Mouse (Mus musculus) frontal cortex, adult (tissue): ENCODE results near the gene Ube2g1.

ENCODE experiments used
- ATAC-seq: cut with Nextera tagmentation; 2 replicates; pipeline ENCODE4 v1.9.2; 2017; ENCODE audit warnings: mild to moderate bottlenecking, moderate library complexity, mixed read lengths; ENCODE audit not compliant: low TSS enrichment

Ube2g1 gene

DNA sequence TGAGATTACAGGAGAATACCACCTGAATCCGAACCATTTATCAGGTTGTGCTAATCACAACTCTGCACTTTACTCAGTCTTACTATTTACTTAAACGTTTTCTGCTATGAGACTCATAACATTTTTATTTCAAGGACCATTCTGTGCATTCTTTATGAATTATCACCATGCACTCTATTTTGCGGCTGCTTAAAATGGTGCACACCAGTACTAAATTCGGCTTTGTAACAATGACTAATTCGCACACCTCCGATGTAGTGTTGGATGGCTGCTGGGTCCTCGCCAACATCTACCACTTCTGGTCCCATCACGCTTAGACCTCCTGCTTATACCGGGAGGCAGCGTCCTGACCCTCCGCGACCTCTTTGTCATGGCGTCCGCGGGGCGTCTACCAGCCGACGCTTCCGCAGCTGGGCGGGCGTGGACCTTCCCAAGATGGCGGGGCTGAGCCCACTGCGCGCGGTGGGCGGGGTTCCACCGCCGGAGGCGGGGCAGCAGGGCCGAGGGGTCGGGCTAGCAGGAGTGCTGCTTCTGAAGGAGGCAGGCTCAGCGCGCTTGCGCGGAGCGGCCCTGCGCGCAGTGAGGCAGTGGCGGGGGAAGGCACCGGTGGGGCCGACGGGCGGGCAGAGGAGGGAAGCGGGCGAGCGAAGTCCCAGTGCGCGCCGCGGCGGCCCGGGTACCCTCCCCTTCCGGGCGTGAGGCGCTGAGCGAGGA is at the start of gene Ube2g1:
Ube2g1 (plus strand) TSS at position 590 of the 714 bp plus-strand sequence.
- ATAC-seq, result peak; percentile 94

DNA sequence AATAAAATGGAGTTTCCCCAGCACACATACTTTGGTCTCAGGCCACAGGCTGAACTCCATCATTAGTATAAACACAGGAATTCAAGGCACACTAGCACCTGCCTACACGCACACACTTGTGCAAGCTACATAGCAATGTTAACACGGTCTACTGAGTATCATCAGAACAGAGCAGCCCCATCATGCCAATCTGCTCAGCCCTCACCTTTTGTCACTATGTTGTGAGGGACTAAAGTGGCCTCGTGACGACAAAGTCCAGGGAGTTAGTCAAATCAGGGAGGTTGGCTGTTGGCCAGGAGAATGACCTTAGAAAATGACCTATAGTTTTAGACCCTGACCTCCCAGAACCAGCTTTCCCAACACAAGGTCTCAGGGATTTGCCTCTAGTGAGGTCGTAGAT is 48.9 kb upstream of the Ube2g1 start:
- ATAC-seq, result no peak

GRCm38 (mm10) chr11:72560661-72561060 is 46.4 kb upstream of the Ube2g1 start:
- no peak for ATAC-seq

DNA sequence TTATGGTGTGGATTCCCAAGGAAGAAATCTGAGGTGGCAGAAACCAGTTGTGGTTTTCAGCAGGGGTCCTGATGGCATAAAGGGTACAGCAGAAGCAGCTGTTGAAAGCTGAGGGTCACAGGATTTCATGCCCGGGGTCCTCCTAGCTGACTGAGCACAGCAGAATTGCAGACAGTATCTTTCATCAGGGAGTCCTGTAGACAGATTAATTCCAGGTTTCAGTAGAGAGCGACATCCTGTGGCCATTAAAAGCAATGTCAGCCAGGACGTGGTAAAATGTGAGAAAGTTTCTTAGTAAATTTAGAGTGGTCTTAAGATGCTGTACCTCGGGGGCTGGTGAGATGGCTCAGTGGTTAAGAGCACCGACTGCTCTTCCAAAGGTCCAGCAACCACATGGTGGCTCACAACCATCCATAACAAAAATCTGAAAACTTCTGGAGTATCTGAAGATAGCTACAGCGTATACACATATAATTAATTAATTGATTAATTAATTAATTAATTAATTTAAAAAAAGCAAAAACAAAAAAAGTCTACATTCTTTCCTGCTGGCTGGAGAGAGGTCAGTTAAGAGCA is 42.8 kb upstream of the Ube2g1 start:
- 0 out of 2 replicates have a peak, but pooled peaks have one; percentile 19 for ATAC-seq

GRCm38 (mm10) chr11:72566304-72566703 is 40.8 kb upstream of the Ube2g1 start:
- no peak for ATAC-seq

- ATAC-seq, result peak; percentile 86
These were observed 40.2 kb upstream of the Ube2g1 start for GRCm38 (mm10) chr11:72566816-72567338.

DNA sequence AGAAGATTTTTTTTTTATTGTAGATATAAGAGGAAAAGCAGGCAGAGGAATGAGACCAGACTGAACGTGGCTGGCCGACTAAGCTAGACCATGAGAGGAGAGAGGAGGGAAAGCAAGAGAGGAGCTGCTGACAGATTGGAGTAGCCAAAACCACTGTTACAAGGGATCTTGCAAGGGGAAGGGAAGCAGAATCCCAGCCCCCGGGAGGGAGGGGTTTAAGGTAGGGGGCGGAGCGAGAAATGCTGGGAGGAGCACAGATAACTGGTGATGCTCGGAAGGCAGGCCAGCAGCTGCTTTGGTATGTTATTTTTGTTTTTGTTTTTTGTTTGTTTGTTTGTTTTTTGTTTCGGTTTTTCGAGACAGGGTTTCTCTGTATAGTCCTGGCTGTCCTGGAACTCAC is 38.0 kb upstream of the Ube2g1 start:
- no peak for ATAC-seq

DNA sequence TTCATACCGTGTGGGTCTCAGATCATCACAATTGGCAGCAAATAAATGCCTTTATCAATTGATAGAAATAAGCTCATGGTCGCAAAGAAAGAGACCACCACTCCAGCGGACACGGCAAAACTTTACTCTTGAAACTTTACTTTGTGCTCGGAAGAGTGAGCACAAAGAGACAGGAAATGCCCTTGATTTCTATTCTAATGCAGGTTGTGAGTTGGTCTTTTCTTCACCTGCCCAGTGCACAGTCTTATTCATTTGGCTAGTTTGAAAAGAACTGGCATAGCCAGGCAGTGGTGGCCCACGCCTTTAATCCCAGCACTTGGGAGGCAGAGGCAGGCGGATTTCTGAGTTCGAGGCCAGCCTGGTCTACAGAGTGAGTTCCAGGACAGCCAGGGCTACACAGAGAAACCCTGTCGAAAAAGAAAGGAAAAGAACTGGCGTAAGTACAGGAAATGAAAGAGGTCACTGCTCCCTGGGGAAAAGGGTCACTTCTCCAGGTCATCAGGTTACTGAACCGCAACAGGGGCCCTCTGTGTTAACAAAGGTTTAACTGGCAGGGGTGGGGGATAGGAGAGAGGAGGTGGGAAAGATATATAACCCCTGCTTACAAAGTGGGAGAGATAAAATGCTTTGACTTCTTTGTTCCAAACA is 37.3 kb upstream of the Ube2g1 start:
- no peak for ATAC-seq

GRCm38 (mm10) chr11:72570319-72570979 is 36.6 kb upstream of the Ube2g1 start:
- peak; percentile 58 for ATAC-seq

DNA sequence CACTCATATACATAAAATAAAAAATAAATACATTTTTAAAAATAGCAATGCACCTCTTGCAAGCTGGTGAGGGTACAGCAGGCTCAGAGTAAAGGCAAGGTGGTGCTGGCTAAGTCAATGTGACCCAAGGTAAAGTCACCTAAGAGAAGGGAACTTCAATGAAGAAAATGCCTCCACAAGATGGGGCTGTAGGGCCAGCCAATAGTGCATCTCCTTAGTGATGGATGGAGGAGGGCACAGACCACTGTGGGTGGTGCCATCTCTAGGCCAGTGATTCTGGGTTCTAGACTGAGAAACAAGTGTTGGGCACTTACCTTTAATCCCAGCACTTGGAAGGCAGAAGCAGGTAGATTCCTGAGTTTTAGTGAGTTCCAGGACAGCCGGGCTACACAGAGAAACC is 33.3 kb upstream of the Ube2g1 start:
- peak; percentile 35; the same call in 1 of the 2 replicates for ATAC-seq

- no peak for ATAC-seq
These were observed 31.0 kb upstream of the Ube2g1 start for GRCm38 (mm10) chr11:72576111-72576465.

DNA sequence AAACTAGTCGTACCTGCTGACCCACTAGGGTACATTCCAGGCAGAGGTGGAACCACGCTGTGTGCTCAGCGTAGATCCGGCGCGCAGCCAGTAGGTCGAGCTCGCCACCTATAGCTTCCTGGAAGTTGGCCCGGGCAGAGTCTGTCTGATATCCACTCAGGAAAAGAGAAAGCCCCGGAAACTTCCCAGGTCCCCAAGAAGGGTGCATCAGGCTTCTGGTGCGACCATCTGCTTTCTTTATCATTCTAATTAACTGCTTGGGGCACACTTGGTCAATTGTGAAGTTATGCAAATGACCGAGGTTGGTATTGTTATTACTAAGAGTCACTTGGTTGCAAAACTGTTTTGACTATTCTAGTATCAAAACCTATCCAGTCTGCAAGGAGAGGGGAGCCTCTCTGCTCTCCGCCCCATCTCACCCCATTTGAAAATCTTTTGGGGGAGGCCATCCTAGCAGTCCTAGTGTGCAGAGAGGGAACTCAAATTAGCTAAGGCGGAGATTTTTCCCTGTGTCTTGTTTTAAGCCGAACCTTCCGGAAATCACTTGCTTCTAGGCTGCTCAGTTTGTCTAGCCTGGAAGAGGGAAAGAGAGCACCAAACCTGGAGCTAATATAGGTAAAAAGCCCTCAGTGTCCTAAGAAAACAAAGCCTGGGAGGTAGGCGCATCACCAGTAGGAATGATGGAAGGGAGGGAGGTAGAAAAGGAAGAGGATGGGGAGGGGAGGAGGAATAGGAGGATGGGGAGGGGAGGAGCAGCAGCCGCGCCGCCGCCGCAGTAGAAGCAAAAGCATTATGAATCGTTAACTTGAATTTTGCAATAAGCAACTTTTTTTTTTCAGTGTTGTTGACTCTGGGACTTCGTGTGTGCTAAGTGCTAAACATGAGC is 30.4 kb upstream of the Ube2g1 start:
- peak; percentile 55; the same call in 1 of the 2 replicates for ATAC-seq

DNA sequence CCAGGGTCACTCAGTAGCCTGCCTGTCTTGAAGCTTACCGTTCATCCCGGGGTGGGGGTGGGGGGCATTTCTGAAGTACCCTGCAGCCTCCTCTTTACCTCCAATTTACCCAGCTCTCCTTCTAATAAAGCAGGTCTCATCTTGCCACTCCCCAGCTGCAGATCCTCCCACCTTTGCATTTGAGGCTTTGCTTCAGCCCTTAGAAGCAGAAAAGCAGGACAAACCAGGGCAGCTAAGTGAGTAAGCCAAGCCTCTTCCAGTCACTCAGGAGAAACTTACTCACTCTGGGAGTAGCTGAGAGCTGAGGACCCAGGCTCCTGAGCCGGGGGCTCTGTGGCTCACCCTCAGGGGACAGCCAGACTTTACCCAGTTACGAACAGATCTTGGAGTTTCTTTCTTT is 28.6 kb upstream of the Ube2g1 start:
- no peak for ATAC-seq

DNA sequence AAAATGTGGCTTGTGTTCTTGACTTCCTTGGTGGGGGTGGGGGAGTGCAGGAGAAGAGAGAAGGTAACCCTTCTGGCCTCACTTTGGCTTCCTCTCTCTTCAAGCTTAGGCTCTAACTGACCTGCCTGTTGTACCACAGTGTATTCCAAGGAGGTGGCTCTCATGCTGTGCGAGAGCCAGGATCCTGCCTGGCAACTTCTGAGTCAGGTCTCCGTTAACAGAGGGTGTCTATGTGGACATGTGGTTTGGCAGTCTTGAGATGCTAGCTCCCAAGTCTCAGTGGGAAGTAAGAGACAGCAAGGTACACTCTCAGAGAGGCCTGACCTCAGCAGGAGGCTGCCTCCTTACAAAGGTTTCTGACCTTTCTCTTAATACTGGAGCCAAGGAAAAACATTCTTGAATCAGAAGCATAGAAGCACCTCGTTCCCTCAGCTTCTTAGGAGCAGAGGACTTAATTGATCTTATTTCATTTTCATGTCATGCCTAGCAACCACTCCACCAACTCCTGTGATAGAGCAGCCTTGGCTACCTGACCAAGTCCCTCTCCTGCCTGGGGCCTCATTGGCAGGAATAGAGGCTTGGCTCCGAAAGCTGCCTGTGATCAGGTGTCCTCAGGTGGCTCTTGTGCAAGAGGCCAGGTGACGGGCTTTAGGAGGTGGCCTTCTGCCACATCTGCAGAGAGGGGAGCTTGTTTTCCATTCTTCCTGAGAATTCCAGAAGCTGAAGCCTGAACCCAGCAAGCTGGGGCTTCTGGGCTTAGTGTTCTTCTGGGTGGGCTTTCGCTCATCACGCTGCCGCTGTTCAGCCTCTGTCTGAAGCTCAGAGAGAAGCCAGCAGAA is 25.3 kb upstream of the Ube2g1 start:
- ATAC-seq, result no peak

DNA sequence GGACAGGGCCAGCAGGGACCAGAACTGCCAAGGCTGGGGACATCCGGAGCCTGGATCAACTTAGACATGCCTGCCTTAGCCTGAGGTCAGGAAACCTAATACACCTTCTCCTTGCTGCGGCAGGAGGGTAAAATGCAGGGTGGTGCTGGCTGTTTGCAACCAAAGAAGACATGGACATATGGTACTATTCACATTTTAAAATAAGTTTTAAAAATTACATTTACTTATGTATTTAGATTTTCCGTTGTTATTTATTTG is 24.7 kb upstream of the Ube2g1 start:
- no peak for ATAC-seq

- no peak for ATAC-seq
These were observed 24.0 kb upstream of the Ube2g1 start for GRCm38 (mm10) chr11:72583092-72583491.

DNA sequence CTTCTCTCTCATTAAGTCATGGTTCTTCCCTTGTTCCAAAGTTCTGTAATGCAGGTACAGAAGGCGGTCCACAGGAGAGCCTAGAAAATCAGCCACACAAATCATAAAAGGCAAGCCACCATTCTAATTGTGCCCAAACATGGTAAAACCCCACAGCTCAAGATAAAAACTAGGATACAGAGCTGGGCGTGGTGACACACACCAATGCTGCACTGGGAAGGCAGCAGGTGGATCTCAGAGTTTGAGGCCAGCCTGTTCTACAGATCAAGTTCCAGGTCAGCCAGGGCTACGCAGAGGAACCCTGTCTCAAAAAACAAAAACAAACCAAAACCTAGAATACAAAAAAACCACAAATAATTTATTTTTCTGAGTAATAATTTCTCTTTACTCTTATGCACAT is 20.5 kb upstream of the Ube2g1 start:
- no peak for ATAC-seq

- ATAC-seq, result no peak
These were observed 19.4 kb upstream of the Ube2g1 start for GRCm38 (mm10) chr11:72587537-72588233.

DNA sequence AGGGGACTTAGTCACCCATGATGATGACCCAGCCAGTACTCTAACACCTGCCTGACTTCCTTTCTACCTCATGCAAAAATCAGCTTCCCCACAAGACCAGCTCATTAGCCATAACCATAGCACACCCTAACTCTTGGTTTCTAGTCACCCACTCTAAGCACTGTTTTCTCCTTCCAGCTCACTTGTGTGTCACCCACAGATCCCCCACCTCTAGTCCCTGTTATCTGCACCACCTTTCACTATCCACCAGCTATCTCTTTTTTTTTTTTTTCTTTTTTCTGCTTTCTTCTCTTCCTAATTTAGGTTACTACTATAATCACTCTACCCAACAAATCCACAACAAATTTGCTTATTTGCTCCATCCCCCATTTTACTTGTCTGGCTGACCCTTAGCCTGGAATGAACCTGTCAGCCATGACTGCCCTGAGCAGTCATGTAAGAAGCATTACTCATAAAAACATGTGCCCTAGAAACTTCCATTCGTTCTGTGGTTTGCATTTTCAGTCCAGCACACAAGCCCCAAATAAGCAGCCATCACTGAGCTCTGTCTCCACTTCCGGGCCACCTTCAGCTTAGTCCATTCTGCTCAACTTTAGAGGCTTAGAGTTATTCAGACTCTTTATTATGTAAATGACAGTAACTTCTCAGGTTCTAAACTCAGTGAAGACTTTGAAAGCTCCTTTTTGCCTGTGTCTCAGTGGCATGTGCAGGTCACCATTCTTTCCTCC is 11.9 kb upstream of the Ube2g1 start:
- no peak for ATAC-seq
